Mouse (Mus musculus) embryonic fibroblast, embryonic 13.5 days (primary cell): ENCODE data around the gene Slc4a4.

Experiments
- CTCF ChIP-seq: IDR thresholded peaks from 2 replicates; pipeline ENCODE4 v1.5.1; 2011; ENCODE audit warnings: mild to moderate bottlenecking, control low read depth, low read length, moderate library complexity, borderline replicate concordance; ENCODE audit not compliant: insufficient read depth
- POLR2A ChIP-seq: IDR thresholded peaks from 2 replicates; pipeline ENCODE4 v1.6.1; 2011; ENCODE audit warnings: low read depth, mild to moderate bottlenecking, control low read depth, low read length, moderate library complexity

- TF ChIP-seq POLR2A (no peak), CTCF (no peak)
Measured at GRCm38 (mm10) chr5:88858226-88858625, 28.4 kb upstream of the Slc4a4 start.
